Mouse (Mus musculus): ENCODE measurements around the gene Wdr13.

- TF ChIP-seq CTCF (IDR thresholded peaks at IDR 0.05; ENCODE audit: insufficient read depth, low read length) (no peak), POLR2A (IDR thresholded peaks at IDR 0.05; ENCODE audit: borderline replicate concordance, extremely low read depth, low read depth, low read length) (no peak)
Observed at GRCm38 (mm10) chrX:8099435-8099834, 33.3 kb downstream of the Wdr13 start.
